Mouse (Mus musculus): ENCODE results near the gene Gnb3. TPM values are rescaled to one million over a fixed set of nuclear protein-coding genes. Genes with fewer than 3 reads are reported as not detected.
A peak's percentile ranks its signal among the peaks of the same experiment; 100 is the strongest.
"Not testable (repeated sequence)": the region's sequence is repeated elsewhere in the genome, so short reads cannot be mapped to it uniquely, and the experiment has no call there.

Gene Gnb3
- polyA plus RNA-seq, 1 experiment = not detected

- TF ChIP-seq POLR2A (IDR thresholded peaks at IDR 0.05; ENCODE audit: control insufficient read depth, low read depth, low read length) (no peak), CTCF (IDR thresholded peaks at IDR 0.05; ENCODE audit: control insufficient read depth, insufficient read depth, insufficient replicate concordance, low read depth, low read length) (no peak)
- Histone ChIP-seq H3K36me3 (ENCODE audit: control insufficient read depth, insufficient read depth, low read length) (peaks cover 5% of the 10 kb centered on the region), H3K27me3 (ENCODE audit: control insufficient read depth, insufficient read depth, low read length) (no peaks in the 10 kb centered on the region), H3K27ac (ENCODE audit: control insufficient read depth, insufficient read depth, low read depth, low read length) (peak overlapping the region; percentile 99), H3K4me3 (ENCODE audit: control insufficient read depth, low read depth, low read length) (peak overlapping the region; percentile 83), H3K4me1 (ENCODE audit: control insufficient read depth, insufficient read depth, low read length) (peaks cover 38% of the 10 kb centered on the region)
These were observed 25.0 kb downstream of the Gnb3 start for GRCm38 (mm10) chr6:124814858-124815774.

DNA sequence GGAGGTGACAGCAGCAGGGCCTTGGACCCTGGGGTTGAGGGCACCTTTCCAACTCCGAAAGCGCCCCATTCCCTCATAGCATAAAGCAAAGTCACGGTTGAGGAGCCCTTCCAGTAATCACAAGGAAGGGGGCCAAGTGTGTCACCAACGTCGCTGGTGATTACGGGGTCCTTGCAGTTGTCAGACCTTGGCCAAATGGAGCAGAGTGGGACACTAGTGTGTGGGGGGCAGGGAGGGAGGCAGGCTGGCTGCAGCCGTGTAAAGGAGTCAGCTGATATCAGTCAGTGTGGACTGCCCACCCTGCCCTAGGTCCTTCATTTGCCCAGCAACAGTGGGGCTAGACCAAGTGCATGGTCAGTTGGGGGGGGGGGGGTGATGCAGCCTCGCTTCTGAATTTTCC, 25.6 kb downstream of the Gnb3 start:
- H3K4me3 ChIP-seq (ENCODE audit: control insufficient read depth, low read depth, low read length) = peak overlapping the region; percentile 83
- peaks cover 42% of the 10 kb centered on the region for H3K4me1 ChIP-seq (ENCODE audit: control insufficient read depth, insufficient read depth, low read length)
- H3K36me3 ChIP-seq (ENCODE audit: control insufficient read depth, insufficient read depth, low read length) = peaks cover 5% of the 10 kb centered on the region
- no peaks in the 10 kb centered on the region for H3K27me3 ChIP-seq (ENCODE audit: control insufficient read depth, insufficient read depth, low read length)
- peak overlapping the region; percentile 99 for H3K27ac ChIP-seq (ENCODE audit: control insufficient read depth, insufficient read depth, low read depth, low read length)
- TF ChIP-seq POLR2A (IDR thresholded peaks at IDR 0.05; ENCODE audit: control insufficient read depth, low read depth, low read length) (no peak), CTCF (IDR thresholded peaks at IDR 0.05; ENCODE audit: control insufficient read depth, insufficient read depth, insufficient replicate concordance, low read depth, low read length) (no peak)

DNA sequence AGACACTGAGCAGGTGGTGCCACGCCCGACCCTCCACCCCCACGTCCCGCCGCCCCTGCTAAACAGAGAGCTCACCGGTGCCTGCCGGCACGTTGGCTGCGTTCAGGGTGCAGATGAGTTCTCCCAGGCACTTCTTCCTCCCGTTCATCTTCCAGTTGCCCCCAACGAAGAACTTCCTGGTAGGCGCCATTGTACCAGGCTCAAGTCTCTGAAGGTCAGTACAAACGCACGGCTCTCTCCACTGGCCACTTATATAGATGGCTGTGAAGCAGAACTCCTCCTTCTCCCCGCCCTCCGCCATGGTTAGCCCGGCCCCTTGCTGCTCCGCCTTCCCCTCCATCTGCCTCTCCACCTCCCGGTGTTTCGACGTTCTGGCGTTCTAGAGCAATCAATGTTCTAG, 26.1 kb downstream of the Gnb3 start, which contains the start of gene Tpi1:
TSS of gene Tpi1 (minus strand) at position 364 of the 400 bp plus-strand sequence.
- Histone ChIP-seq H3K27ac (ENCODE audit: control insufficient read depth, insufficient read depth, low read depth, low read length) (peak within 1 kb of the TSS; percentile 99), H3K4me3 (ENCODE audit: control insufficient read depth, low read depth, low read length) (peak within 1 kb of the TSS; percentile 83), H3K4me1 (ENCODE audit: control insufficient read depth, insufficient read depth, low read length) (peaks cover 46% of the 10 kb centered on the region), H3K36me3 (ENCODE audit: control insufficient read depth, insufficient read depth, low read length) (peaks cover 5% of the 10 kb centered on the region), H3K27me3 (ENCODE audit: control insufficient read depth, insufficient read depth, low read length) (no peaks in the 10 kb centered on the region)
- TF ChIP-seq POLR2A (IDR thresholded peaks at IDR 0.05; ENCODE audit: control insufficient read depth, low read depth, low read length) (no peak; the same call in 1 of the 2 replicates), CTCF (IDR thresholded peaks at IDR 0.05; ENCODE audit: control insufficient read depth, insufficient read depth, insufficient replicate concordance, low read depth, low read length) (no peak; the same call in 1 of the 2 replicates)

GRCm38 (mm10) chr6:124813496-124813895, 26.6 kb downstream of the Gnb3 start:
- Histone ChIP-seq H3K36me3 (ENCODE audit: control insufficient read depth, insufficient read depth, low read length) (peaks cover 5% of the 10 kb centered on the region), H3K27ac (ENCODE audit: control insufficient read depth, insufficient read depth, low read depth, low read length) (peak overlapping the region; percentile 69), H3K4me3 (ENCODE audit: control insufficient read depth, low read depth, low read length) (peak overlapping the region; percentile 83), H3K27me3 (ENCODE audit: control insufficient read depth, insufficient read depth, low read length) (no peaks in the 10 kb centered on the region), H3K4me1 (ENCODE audit: control insufficient read depth, insufficient read depth, low read length) (peaks cover 51% of the 10 kb centered on the region)
- TF ChIP-seq POLR2A (IDR thresholded peaks at IDR 0.05; ENCODE audit: control insufficient read depth, low read depth, low read length) (no peak), CTCF (IDR thresholded peaks at IDR 0.05; ENCODE audit: control insufficient read depth, insufficient read depth, insufficient replicate concordance, low read depth, low read length) (no peak)

GRCm38 (mm10) chr6:124812848-124813247, 27.2 kb downstream of the Gnb3 start:
- Histone ChIP-seq H3K36me3 (ENCODE audit: control insufficient read depth, insufficient read depth, low read length) (peaks cover 5% of the 10 kb centered on the region; the same call in 1 of the 2 replicates), H3K4me1 (ENCODE audit: control insufficient read depth, insufficient read depth, low read length) (peaks cover 54% of the 10 kb centered on the region), H3K27ac (ENCODE audit: control insufficient read depth, insufficient read depth, low read depth, low read length) (no peak overlapping the region)

DNA sequence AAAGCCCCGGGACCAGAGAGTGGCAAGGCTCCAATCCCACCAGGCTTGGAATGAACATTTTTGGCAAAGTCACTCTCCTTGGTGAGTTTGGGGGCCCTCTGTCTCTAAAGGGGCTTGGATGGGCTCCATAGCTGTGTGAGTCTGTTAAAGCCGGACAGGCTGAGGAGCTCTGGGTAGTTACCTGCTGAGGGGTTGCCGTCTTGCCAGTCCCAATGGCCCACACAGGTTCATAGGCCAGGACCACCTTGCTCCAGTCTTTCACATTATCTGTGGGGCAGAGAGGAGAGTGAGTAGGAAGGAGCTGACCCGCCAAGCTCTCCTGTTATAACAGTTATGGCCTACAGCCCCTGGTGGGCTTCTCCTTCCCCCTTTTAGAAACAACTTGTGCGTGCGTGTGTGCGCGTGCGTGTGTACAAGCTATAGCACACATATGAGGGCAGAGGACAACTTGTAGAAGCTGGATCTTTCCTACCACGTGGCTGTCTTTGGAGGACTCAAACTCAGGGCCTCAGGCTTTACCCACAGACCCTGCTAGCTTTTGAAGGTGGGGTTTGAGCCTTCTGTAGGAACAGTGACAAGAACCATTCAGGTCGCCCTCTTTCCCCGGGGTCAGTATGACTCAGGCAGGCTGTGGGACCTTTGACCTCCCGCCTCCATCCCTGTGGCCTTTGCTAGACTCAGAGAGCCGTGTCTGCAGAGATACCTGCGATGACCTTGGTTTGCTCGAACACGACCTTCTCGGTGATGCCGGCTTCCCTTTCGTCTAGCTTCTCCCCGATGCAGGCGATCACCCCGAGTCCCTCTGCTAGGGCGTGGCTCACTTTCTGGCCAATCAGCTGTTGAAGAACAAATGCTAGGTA, 28.1 kb downstream of the Gnb3 start:
- peaks cover 2% of the 10 kb centered on the region; the same call in 1 of the 2 replicates for H3K36me3 ChIP-seq (ENCODE audit: control insufficient read depth, insufficient read depth, low read length)
- no peak overlapping the region for H3K27ac ChIP-seq (ENCODE audit: control insufficient read depth, insufficient read depth, low read depth, low read length)
- peak overlapping the region; percentile 83 for H3K4me3 ChIP-seq (ENCODE audit: control insufficient read depth, low read depth, low read length)
- H3K27me3 ChIP-seq (ENCODE audit: control insufficient read depth, insufficient read depth, low read length) = no peaks in the 10 kb centered on the region
- peaks cover 52% of the 10 kb centered on the region for H3K4me1 ChIP-seq (ENCODE audit: control insufficient read depth, insufficient read depth, low read length)
- TF ChIP-seq POLR2A (IDR thresholded peaks at IDR 0.05; ENCODE audit: control insufficient read depth, low read depth, low read length) (no peak), CTCF (IDR thresholded peaks at IDR 0.05; ENCODE audit: control insufficient read depth, insufficient read depth, insufficient replicate concordance, low read depth, low read length) (no peak)

More at GRCm38 (mm10) chr6:124812848-124813247, 27.2 kb downstream of the Gnb3 start:
- Histone ChIP-seq H3K27me3 (ENCODE audit: control insufficient read depth, insufficient read depth, low read length) (no peaks in the 10 kb centered on the region), H3K4me3 (ENCODE audit: control insufficient read depth, low read depth, low read length) (peak overlapping the region; percentile 83)
- TF ChIP-seq CTCF (IDR thresholded peaks at IDR 0.05; ENCODE audit: control insufficient read depth, insufficient read depth, insufficient replicate concordance, low read depth, low read length) (no peak), POLR2A (IDR thresholded peaks at IDR 0.05; ENCODE audit: control insufficient read depth, low read depth, low read length) (no peak)

GRCm38 (mm10) chr6:124811403-124811665, 28.7 kb downstream of the Gnb3 start:
- no peak for TF ChIP-seq POLR2A (IDR thresholded peaks at IDR 0.05; ENCODE audit: control insufficient read depth, low read depth, low read length)
- no peak for TF ChIP-seq CTCF (IDR thresholded peaks at IDR 0.05; ENCODE audit: control insufficient read depth, insufficient read depth, insufficient replicate concordance, low read depth, low read length)
- Histone ChIP-seq H3K4me3 (ENCODE audit: control insufficient read depth, low read depth, low read length) (peak overlapping the region; percentile 83), H3K27ac (ENCODE audit: control insufficient read depth, insufficient read depth, low read depth, low read length) (no peak overlapping the region), H3K27me3 (ENCODE audit: control insufficient read depth, insufficient read depth, low read length) (no peaks in the 10 kb centered on the region), H3K36me3 (ENCODE audit: control insufficient read depth, insufficient read depth, low read length) (peaks cover 2% of the 10 kb centered on the region; the same call in 1 of the 2 replicates), H3K4me1 (ENCODE audit: control insufficient read depth, insufficient read depth, low read length) (peaks cover 56% of the 10 kb centered on the region)

DNA sequence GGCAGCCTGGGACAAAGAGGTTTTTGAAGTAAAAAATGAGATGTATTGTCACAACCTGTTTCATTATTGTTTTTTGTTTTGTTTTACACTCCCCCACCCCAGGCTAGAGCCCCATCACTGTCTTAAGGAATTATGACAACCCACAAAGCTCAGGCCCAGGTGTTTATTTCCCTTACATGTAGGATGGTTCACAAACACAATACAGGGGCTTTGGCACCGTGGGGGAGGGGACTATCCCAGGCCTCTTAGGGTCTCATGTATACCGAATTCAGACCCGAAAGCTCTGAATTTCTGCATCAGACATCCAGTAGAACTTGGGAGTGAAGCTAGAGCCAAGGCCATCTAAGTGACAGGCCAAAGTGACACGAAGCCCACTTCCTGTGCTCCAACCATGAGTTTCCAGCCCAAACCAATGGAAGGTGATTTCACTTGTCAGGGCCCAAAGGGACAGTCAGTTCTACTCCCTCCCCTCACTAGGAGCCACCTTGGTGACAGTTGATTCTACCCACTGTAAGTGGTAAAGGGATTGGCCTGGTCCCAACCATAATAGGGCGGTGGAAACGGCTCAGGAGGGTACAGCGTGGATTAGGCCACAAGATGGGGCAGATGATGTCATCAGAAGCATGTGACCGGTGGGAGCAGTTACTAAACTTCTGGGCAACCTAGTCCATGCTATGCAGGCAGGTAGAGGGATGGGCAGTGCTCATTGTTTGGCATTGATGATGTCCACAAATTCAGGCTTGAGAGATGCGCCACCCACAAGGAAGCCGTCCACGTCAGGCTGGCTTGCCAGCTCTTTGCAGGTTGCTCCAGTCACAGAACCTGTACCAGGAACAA, 29.3 kb downstream of the Gnb3 start:
- not testable (repeated sequence) for H3K27ac ChIP-seq (ENCODE audit: control insufficient read depth, insufficient read depth, low read depth, low read length); H3K27me3 ChIP-seq (ENCODE audit: control insufficient read depth, insufficient read depth, low read length); H3K36me3 ChIP-seq (ENCODE audit: control insufficient read depth, insufficient read depth, low read length)
- H3K4me3 ChIP-seq (ENCODE audit: control insufficient read depth, low read depth, low read length) = peak overlapping the region; percentile 92
- H3K4me1 ChIP-seq (ENCODE audit: control insufficient read depth, insufficient read depth, low read length) = peaks cover 59% of the 10 kb centered on the region

Measured in testis, adult 2 months (tissue).